Mouse (Mus musculus): ENCODE measurements around the gene Cgnl1. TPM values are rescaled to one million over a fixed set of nuclear protein-coding genes. Genes with fewer than 3 reads are reported as not detected.

Gene Cgnl1
- total RNA-seq, 2 experiments from 2014 or later, result not detected

DNA sequence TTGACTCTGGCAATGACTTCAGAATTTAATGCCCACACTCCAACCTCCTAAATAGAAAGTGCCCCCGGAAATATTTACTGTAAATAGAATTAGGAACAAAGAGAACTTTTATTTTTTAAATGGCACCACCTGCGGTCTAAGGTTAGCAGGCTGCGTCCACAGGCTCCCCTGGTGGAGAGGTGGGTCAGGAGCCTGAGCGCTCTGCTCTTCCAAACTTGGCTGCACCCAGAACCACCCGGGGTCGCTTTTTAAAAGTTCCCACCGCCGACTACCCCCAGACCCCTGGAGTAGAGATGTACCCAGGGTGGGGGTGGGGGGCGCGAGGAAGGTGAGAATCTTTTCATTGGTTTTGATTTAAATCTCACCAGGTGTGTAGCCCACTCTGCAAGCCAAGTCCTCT is 918 bp downstream of the Cgnl1 start:
- no peak for ATAC-seq (replicated peaks; ENCODE audit: low FRiP score, low TSS enrichment, poor library complexity, severe bottlenecking)

DNA sequence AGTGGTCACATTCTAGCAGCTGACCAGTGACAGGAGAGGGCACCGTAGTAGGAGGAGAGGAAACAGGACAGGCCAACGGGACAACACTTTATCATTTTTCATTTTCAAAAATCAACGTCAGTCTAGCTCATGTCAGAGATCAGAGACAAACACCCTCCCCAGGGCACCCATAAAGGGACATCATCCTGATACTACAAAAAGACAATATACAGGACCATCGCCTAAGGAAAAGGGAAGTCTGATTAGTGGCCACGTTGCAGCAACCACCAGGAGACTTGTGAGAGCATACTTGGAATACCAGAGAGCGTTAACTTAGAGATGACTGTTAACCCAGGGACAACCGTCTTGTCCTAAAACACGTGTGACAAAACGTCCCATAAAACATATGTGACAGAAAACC is 1.7 kb downstream of the Cgnl1 start:
- no peak for ATAC-seq (replicated peaks; ENCODE audit: low FRiP score, low TSS enrichment, poor library complexity, severe bottlenecking)

DNA sequence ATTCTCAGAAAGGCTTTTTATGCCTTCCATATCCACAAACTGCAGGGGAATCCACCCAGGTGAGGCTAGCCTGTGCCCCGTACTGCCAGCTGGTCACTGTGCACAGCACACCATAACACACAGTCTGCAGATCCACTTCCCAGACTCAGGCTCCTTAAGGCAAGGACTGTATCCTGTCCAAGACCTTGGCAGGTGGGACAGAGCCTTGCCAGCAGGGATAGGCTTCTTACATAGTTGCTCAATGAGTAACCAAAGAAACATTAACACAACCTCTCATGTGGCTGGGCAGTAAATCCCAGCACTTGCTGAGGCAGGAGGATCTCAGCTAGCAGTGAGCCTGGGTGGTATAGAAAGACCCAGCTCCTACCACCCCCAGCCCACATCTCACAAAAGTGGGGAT is 3.3 kb downstream of the Cgnl1 start:
- ATAC-seq (replicated peaks; ENCODE audit: low FRiP score, low TSS enrichment, poor library complexity, severe bottlenecking), result no peak

DNA sequence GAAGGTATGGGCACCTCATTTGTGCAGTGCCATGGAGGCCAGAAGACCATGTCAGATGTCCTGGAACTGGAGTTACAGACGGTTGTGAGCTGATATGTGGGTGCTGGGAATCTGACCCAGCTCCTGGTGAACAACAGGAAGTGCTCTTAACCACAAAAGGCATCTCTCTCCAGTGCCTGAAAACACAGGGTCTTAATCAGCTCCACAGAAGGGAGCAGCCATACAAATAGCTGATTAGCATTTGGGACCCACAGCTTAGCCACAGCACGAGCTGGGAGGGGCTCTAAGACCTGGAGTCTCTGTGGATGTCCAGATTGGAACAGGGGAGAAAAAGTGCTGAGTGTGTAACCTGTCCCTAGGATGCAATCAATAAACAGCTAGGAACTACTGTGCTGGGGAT is 4.5 kb downstream of the Cgnl1 start:
- ATAC-seq (replicated peaks; ENCODE audit: low FRiP score, low TSS enrichment, poor library complexity, severe bottlenecking), result no peak

DNA sequence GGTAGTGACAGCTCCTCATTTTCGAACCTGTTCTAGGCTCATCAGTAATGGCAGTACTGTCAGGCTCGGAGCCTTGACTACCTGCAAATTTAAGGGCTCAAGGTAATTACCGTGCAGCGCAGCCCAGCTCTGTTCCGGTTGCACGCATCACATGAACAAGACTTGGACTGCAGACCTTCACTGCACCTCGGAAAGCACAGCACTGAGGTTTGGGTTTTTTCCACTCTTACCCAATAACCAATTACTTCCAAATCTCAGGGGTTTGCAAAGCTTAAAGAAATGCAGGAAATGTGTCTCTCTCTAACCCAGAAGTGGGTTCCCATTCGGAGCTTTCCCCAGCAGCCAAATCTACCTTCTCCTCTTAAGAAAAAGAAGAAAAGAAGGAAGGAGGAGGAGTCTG is 5.1 kb downstream of the Cgnl1 start:
- no peak for ATAC-seq (replicated peaks; ENCODE audit: low FRiP score, low TSS enrichment, poor library complexity, severe bottlenecking)

DNA sequence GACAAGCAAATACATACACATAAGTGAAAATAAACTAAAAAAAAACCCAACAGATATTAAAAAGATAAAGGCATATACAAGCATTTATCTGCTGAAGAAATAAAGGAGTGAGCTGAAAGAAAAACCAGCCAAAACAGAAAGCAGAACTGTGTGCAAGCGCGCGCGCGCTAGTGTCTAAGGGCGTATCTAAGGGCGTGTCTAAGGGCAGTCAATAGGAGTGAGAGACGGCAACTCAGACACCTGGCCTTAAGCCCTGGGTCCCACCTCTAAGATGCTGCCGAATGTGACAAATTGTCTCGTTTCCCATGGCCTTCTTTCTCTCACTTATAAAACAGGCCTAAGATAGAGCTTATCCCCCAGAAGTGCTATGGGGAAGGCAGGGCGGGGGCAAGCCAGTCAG is 6.9 kb downstream of the Cgnl1 start:
- no peak for ATAC-seq (replicated peaks; ENCODE audit: low FRiP score, low TSS enrichment, poor library complexity, severe bottlenecking)

DNA sequence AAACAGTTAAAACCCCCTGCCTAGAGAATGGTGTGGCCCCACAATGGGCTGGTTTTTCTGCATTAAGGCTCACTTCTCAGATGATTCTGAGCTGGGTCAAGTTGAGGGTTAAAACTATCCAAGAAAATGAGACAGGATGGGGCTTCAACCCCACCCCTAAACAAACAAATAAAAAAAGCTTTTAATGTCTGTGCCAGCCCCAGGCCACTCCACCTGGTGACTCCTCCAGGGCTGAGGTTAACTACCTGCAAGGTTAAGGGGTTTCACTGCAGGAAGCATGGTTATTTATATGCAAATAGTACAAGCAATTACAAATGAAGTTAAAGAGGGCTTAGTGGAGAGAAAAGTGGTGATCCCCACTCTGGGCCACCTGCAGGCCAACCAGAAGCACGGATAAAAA is 8.1 kb downstream of the Cgnl1 start:
- ATAC-seq (replicated peaks; ENCODE audit: low FRiP score, low TSS enrichment, poor library complexity, severe bottlenecking), result no peak

GRCm38 (mm10) chr9:71761663-71762062 is 9.7 kb downstream of the Cgnl1 start:
- ATAC-seq (replicated peaks; ENCODE audit: low FRiP score, low TSS enrichment, poor library complexity, severe bottlenecking), result no peak

DNA sequence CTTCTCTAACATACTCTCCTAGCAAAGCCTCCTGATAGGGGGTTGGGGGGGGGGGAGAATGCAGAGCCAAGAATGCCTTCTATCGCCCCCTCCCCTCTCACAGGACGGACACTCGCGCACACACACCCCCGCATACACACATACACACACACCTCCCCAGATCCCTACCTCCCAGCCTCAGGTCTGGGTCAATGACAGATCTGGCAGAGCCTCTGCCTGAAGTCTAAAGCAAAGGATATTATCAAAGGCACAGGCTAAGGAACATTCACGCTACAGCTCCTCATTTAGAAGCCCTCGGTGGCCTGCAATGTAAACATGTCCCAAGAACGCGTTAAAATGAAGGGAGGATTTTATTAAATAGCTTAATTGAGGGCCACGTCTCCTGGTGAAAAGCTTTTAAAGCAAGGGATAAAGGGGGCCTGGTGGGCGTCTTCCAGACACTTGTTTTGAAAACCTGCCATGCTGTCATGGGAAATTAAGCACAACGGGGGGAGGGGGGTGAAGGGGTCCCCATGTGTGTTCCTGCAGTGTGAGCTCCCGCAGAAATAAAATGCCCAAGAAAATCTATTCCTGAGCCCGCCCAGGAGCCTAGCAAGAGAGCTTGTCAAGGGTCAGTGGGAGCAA is 10.8 kb downstream of the Cgnl1 start:
- ATAC-seq (replicated peaks; ENCODE audit: low FRiP score, low TSS enrichment, poor library complexity, severe bottlenecking), result no peak

- ATAC-seq (replicated peaks; ENCODE audit: low FRiP score, low TSS enrichment, poor library complexity, severe bottlenecking), result no peak
Observed at GRCm38 (mm10) chr9:71759893-71760292, 11.5 kb downstream of the Cgnl1 start.

DNA sequence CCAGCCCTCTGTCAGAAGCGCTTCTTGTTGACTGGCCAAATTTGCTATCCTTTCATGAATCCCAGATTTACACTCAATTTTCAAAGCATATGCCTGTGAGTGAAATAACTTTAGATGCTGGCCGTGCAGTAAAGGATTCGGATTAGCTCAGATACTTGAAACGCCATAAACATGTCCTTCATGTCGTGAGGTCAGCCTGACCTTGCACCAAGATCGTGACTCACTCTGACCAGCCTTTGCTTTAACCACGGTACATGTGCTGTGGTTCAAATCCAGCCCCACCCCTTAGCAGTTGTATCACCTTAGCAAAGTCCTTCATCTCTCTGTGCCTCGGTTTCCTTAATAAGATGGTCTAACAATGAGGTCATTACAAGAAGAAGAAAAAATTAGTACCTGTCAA is 14.0 kb downstream of the Cgnl1 start:
- no peak for ATAC-seq (replicated peaks; ENCODE audit: low FRiP score, low TSS enrichment, poor library complexity, severe bottlenecking)

- no peak for ATAC-seq (replicated peaks; ENCODE audit: low FRiP score, low TSS enrichment, poor library complexity, severe bottlenecking)
Observed at GRCm38 (mm10) chr9:71756916-71757315, 14.5 kb downstream of the Cgnl1 start.

- ATAC-seq (replicated peaks; ENCODE audit: low FRiP score, low TSS enrichment, poor library complexity, severe bottlenecking), result no peak
Observed at GRCm38 (mm10) chr9:71753981-71754380, 17.4 kb downstream of the Cgnl1 start.

DNA sequence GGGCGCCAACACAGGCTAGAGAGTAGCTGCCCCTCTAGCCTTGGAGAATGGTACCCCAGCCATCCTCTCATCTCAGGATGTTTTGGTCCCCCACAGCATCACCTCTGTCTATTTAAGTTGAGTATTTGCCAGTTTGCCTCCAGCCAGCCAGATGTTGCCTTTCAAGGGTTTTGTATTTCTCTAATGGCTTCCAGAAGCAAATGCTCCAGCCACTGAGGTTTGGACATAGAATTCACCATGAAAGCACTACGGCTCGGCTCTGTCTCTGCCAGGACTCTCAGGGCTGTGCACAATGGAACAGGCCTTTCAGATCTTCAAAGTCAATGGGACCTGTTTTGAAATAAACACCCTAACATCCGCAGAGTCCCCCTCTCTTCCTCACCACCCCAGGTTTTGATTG is 17.9 kb downstream of the Cgnl1 start:
- no peak for ATAC-seq (replicated peaks; ENCODE audit: low FRiP score, low TSS enrichment, poor library complexity, severe bottlenecking)

DNA sequence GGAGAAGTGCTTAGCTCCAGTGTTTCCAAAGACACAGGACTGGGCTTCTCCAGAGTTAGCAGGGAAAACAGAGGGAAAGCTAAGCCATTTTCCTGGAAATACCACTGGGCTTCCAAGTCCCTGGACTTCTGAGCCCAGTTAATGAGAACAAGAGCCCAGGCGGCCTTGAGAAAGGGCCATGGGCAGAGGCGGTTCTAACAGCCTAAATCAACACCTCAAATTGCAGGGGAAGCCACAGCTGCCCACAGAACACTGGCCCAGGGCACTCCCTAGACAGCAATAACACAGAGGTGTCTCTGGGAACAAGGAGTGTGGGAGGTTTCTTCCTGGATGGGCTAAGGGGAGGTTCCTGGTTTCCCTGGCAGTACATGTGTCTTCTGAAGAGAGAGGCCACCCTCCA is 18.3 kb downstream of the Cgnl1 start:
- no peak for ATAC-seq (replicated peaks; ENCODE audit: low FRiP score, low TSS enrichment, poor library complexity, severe bottlenecking)

DNA sequence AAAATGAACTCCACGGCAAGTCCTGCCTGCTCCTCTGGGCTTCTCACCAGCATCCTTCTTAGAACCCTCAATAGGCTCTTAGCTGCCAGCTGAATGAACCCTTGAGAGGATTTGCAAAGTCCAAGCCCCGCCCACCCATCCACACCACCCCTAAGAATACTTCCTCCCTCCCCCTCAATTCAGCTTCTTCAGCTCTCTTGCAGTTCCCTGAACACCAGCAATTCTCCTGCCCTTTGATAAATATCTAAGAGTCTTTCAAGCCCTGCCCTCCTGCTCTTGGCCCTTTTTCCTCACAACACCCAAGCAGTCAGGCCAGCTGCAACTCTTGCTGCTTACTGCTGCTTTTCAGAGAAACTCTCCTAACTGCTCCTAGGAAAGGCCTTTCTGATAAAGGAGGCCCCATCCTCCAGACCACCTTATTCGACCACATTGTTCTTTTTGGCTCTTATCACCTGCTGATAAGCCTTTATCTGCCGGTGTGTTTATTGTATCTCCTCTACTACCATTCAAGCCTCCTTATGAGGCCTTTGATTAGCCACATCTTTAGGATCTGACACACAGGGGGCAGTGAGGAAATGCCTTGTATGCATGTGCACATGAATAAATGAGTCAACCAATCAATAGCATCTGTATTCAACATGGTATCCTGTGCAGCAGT is 21.3 kb downstream of the Cgnl1 start:
- no peak for ATAC-seq (replicated peaks; ENCODE audit: low FRiP score, low TSS enrichment, poor library complexity, severe bottlenecking)

- no peak for ATAC-seq (replicated peaks; ENCODE audit: low FRiP score, low TSS enrichment, poor library complexity, severe bottlenecking)
Observed at GRCm38 (mm10) chr9:71746405-71746804, 25.0 kb downstream of the Cgnl1 start.

DNA sequence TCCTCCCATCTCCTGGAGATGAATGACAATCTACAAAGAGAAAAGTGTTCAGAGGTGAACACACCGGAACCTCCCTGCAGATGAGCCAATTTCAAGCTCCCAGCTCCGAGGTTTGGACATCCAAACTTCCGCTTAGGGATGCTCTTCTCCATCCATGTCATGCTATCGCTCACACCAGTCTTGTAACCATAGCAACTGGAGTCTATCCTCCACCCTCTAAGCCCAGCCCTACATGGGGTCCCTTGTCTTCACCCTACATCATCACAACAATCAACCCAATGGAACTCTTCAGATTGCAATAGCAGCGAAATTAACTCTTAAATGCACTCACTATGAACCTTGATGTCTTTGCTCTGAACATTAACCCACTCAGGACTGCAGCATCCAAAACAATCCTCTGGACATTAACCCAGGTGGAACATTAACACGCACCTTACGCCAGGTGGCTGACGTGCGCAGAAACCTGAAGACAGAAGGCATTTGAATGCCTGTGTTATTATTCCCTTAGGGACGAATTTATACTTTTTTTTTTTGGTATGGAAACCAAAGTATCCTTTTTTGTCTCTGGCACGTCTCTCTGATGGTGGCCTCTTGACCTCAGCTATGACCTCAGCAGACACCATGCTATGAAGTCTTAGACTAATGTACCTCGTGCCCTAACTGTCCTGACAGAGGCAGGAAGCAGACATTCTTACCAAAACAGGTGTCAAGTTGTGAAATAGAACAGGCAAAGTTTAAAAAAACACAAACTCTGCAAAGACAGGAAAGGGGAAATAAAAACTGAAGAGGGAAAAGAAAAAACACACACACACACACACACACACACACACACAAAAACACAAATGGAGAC is 33.1 kb downstream of the Cgnl1 start:
- ATAC-seq (replicated peaks; ENCODE audit: low FRiP score, low TSS enrichment, poor library complexity, severe bottlenecking), result no peak

- ATAC-seq (replicated peaks; ENCODE audit: low FRiP score, low TSS enrichment, poor library complexity, severe bottlenecking), result no peak
Observed at GRCm38 (mm10) chr9:71737257-71738023, 34.0 kb downstream of the Cgnl1 start.

GRCm38 (mm10) chr9:71735886-71736285 is 35.5 kb downstream of the Cgnl1 start:
- no peak for ATAC-seq (replicated peaks; ENCODE audit: low FRiP score, low TSS enrichment, poor library complexity, severe bottlenecking)

Measured in megakaryocyte-erythroid progenitor cell, adult 5-6 weeks (primary cell).